Mouse (Mus musculus) adrenal gland, adult 10 weeks (tissue): ENCODE data around the gene Slc33a1. TPM values are rescaled to one million over a fixed set of nuclear protein-coding genes. Genes with fewer than 3 reads are reported as not detected.

ENCODE experiments used
- polyA plus RNA-seq: library from polyadenylated mRNA; stranded (reverse); fragments of 350-450 nt; fragmentation: Illumina TruSeq; extraction: RNeasy Lipid Tissue Mini Kit (QIAGEN cat#74804); gene quantifications from one replicate; pipeline ENCODE4 v1.2.3, GENCODE M21; 2014; ENCODE audit warnings: low read depth, low replicate concordance

Slc33a1 gene
- 109 TPM for polyA plus RNA-seq

DNA sequence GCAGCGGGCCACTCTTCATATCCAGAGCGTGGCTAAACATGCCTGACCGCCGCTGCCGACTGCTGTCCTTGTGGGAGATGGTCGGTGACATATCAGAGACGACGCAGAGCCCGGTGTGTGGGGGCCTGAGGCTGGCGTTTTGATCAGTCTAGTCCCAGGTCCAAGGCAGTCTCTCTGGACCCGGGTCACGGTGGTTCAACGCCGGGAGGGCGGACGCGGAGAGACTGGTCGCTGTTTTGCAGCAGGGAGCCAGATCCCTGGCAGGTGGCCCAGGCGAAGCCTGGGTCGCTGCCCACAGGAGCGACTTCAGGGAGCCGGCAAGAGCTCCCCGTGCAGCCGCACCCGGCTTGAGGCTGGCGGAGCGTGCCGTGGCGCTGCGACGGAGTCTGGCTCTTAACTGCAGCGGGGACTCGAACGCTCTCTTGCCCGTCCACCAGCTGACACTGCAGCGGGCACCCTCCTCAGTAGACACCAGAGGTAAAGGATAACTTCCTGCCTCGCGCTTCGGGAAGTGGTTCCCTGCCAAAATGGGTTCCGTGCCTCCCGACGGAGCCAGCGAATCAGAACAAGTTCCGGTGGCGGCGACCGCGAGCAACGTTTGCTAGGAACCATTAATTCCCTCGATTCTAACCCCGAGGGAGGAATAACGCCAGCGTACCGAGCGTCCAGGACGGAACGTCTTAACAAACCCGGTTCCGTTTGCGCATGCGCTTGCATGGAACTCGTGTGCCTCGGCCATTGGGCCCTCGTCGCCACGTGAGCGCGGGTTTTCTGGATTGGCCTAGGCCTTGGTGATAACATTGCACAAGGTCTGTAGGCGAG lies at the start of gene Slc33a1:
Gene Slc33a1 (minus strand): TSS at position 669 of the 822 bp plus-strand sequence.

DNA sequence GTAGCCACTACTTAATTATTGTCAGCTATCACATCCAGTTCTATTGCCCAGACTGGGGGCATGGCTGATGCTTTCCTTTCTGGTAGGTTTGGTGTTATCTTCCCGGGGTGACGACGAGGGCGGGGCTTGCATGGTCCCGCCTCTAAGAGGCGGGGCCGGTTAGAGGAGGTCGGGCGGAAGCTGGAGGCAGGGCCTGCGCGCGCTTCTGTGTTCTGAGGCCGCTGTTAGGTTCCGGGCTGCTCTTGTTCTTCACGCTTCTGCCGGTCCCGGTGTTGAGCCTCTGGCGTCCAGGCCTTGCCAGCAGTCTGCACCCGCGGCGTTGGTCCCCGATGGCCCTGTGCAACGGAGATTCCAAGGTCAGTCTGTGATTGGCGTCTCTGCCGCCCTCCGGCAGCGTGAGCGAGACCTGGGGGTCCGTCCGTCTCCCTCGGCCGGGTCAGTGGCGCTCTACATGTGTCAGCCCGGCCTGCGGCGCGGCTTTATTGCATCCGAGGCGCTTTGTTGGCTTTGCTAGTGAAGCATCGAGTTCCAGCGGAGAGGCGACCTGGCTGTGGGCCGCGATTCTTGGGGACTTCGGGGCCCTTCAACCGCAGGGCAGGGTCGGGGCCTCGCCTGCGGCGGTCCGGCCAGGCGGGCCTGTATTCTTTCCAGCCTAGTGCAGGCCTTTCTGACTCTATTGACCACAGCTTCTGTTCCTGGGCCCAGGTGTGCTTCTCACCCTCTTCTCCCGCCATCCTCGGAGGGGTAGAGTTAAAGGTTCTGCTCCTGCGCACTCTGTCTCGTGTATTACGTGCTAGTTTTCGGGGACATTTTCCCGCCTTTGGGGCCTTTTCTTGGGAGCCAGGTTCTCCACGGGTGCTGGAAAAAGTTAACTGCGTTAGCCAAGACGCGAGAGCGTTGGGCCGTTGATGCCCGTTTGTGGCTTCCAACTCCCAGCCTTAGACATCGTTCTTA lies 11.7 kb upstream of the Slc33a1 start, which contains the start of gene Gmps:
Gene Gmps (plus strand): TSS at position 152 of the 954 bp plus-strand sequence.

DNA sequence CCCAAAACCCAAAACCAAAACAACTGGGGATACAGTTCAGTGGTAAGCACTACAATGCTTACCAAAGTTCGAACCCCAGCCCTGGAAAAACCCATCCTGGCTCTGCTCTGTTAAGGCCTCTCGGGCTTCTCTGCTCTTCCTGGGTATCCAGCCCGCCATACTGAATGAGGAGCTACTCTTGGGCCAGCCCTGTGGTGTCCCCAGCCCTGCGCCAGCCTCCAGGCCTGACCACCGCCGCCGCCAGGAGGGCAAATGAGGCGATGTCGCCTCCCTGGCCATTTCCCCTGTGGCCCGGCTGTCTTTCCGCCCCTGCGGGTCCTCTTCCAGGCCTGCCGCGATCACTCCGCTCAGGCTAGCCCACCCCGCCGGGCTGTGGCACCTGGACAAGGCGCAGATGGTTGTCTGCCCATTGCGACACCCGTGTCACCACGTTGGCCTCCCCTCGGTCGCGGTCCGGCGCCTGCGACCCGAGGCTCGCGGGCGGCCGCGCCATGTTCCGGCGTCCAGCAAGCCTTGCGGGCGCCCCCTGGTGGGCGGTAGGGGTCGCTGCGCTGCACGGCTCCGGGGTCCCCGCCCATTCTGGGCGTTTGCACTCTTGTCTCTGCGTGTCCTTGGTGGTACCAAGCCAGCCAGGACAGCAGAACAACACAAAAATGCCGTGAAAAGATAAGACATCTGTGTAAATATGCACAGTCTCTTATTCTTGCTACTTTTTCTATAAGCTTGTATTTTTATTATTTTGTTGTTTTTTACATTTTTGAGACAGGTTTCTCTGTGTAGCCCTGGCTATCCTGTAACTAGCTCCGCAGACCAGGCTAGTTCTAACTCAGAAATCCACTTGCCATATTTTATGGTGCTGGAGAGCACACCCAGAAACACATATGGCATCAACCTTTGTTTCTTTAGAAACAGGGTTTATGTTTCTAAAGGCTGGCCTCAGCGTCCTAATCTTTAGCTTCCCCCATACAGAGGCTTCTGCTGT lies 35.4 kb downstream of the Slc33a1 start, which contains the start of gene E130311K13Rik:
Gene E130311K13Rik (minus strand): TSS at position 595 of the 982 bp plus-strand sequence.

GRCm38 (mm10) chr3:63899309-63899695 lies 65.3 kb downstream of the Slc33a1 start, which contains the start of gene Plch1:
TSS of gene Plch1 (minus strand) at chr3:63899472.

Other genes with a start within 250 kb of the Slc33a1 start
- gene Plch1, start 65.3 kb downstream of the Slc33a1 start, polyA plus RNA-seq: not detected
- gene E130311K13Rik, start 35.3 kb downstream of the Slc33a1 start, polyA plus RNA-seq: 21.1 TPM
- 61.6 TPM for gene Gmps, start 11.3 kb upstream of the Slc33a1 start, polyA plus RNA-seq
- 0.23 TPM for gene Vmn2r1, start 116.8 kb upstream of the Slc33a1 start, polyA plus RNA-seq
- gene Vmn2r2, start 177.2 kb upstream of the Slc33a1 start, polyA plus RNA-seq: not detected